Mouse (Mus musculus): ENCODE data around the gene Gm884.

Gene Gm884

DNA sequence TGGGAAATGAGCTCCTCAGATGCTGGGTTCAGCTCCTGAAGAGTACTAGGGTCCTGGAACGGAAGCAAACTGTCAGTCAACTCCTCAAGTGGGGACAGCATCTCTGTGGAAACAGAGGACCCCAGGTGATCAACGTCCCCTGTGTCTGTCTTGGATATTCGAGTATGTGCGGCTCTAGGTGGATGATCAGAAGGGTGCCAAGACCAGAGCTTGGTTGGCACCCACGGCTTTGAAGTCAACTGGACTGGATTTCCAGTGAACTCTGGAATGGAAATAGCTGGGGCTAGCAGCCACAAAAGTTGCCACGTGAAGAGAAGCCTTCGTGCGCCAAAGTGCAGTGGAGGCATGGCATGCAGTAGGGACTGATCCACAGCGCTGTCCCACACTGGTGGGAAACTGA lies at the start of gene Gm884:
TSS of gene Gm884 (minus strand) at position 101 of the 400 bp plus-strand sequence.
- ATAC-seq (ENCODE audit: low TSS enrichment): no peak

DNA sequence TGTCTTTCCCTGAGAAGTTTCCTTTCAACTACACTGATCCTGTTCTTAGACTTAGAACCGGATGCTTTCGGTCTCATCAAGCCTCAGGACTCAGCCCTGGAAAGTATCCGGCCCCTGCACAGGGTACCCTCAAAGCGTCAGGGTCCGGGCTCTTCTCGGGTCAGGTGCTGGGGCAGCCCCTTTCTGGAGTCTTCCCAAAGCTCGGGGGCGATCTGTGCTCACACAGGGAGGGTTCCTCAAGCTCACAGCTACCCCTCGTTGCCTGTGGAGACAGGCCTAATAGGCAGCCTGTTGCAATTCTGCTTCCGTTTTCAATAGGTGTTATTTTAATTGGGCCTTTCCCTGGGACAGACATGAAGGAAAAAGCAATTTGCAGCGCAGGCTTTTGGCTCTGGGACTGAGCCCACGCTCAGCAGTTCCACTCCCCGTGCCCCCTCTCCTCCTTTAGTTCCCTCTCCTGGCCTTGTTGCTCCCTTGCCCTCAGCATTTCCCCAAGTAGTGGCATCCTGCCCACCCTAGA lies 46.0 kb upstream of the Gm884 start:
- ATAC-seq (ENCODE audit: low TSS enrichment): no peak

DNA sequence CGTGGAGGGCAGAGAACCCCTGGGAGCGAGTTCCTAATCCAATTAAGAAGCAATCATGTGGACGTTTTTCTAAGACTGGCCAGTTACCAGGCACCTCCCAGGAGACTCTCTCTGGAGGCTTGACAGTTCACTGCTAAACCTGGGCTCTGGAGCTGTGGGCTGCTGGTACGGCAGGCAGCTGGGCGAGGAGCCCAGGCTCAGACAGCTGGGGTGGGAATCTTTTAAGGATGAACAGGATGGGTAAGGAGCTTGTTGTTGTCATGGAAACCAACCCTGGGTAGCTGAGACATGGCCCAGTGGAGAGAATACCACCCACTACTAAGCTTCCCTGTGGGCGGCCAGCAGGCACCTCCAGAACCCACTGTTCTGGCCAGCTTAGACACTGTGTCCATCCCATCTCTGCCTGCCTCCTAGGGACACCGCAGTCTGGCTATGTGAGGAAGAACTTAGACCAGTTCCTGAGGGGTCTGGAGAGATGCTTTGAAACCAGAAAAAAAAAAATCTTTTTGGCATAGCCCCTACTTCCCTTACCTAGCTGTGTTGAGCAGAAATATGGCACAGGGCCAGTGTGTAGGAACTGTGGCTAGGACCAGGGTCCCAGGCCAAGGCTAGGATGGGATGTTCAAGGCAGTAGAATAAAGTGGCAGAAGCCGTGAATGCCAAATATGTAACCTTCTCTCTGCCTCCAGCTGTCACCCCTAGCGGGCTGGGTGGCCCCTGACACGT lies 45.4 kb upstream of the Gm884 start:
- ATAC-seq (ENCODE audit: low TSS enrichment): peak; percentile 80

DNA sequence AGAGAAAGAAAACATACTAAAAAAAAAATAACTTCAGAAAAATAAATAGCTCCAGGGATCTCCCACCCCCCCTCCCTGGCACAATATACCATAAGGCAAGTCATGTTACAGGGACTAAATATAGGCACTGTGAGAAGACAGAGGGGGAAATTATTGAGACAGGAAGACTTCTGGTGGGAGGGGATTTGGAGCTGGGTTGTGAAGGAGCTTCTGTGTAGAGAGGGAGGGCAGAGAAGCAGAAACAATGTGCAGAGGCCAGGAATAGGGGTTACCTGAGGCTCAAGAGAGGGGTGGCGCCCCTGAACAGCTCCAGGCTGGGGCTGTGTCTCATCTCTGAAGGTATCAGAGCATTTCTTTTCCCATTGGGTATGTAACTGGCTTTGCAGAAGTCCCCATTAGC lies 44.8 kb upstream of the Gm884 start:
- ATAC-seq (ENCODE audit: low TSS enrichment): peak; percentile 32; the same call in 1 of the 2 replicates

DNA sequence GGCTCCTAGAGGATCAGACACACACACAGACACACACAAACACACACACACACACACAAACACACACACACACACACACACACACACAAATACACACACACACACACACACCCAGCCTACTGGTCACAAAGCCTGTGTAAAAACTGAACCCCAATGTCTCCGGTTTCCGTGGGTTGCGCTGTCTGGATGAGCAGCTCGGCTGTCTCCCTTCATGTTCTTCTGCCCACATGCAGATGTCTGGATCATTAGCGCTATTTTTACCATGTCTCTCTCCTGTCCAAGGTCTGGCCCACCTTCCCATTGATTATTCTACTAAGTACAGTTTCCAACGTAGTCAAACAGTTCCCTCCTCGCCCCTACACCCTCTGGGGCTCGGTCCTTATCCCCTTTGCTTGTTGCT lies 42.2 kb upstream of the Gm884 start:
- ATAC-seq (ENCODE audit: low TSS enrichment): no peak

DNA sequence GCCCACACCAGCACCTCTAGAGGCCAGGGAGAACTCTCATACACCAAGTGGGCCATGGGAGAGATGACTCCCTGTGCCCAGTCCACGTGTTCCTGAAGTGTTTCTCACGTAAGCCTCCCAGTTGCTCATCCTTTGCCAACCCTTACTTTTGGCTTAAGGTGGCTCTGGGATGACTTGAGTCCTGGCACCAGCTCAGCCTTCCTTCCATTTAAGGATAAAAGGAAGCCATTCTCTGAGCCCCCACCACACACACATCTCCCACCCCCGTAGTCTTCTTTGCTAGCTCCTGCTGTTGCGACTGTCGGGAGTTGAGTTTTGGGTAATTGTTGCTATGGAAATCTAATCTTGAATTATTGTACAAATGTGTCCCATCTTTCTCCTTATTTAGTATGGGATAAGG lies 41.6 kb upstream of the Gm884 start:
- peak; percentile 50 for ATAC-seq (ENCODE audit: low TSS enrichment)

DNA sequence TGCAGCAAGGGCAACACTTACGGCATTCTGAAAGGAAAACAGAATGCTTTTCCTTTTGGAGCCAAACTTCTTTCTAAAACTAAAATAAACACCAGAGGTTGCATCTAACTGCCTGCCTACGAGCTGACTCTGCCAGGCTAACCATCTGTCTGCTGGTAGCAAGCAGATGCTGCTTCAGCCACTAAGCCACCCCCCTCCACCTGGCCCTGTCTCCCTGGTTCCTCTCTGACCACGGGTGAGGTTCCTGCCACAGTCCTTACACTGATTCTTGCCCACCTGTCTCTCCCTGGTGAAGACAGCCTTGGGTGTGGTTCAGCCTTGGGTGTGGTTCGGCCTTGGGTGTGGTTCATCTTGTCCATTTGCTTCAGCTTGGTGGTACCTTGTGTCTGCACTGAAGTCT lies 40.9 kb upstream of the Gm884 start:
- ATAC-seq (ENCODE audit: low TSS enrichment): no peak

DNA sequence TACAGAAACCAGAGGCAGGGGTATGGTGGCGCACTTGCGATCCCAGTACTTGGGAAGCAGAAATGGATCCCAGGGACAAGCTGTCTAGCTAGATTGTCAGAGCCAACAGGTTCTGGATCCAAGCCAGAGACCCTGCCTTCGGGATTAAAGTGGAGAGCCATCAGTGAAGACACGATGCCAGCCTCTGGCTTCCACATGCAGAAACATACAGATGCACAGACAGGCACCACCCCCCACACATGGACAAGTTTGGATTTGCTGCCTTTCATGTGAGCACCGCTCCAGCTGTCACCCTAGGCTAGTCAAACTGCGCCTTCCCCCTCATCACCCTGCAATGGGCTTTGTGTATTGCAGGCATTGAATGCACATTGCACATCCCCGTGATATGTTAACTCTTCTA lies 37.2 kb upstream of the Gm884 start:
- no peak for ATAC-seq (ENCODE audit: low TSS enrichment)

DNA sequence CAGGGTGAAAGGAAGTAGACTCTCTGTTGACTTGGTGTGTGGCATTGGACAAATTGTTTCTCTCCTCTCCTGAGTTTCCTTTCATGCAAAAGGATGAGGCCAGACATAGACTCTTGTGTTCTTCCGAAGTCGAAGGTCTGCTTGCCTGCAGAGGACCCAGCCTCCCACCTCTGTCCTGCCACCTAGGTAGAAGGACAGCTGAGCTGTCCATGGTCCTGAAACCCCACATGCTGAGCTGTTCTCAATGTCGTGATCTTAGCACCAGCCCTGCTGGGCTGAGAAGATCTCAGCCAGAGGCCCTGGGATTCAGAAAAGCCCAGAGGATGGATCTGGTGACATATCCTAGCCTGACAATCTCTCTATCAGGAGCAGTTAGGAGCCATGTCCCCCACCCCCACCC lies 35.6 kb upstream of the Gm884 start:
- ATAC-seq (ENCODE audit: low TSS enrichment): no peak

DNA sequence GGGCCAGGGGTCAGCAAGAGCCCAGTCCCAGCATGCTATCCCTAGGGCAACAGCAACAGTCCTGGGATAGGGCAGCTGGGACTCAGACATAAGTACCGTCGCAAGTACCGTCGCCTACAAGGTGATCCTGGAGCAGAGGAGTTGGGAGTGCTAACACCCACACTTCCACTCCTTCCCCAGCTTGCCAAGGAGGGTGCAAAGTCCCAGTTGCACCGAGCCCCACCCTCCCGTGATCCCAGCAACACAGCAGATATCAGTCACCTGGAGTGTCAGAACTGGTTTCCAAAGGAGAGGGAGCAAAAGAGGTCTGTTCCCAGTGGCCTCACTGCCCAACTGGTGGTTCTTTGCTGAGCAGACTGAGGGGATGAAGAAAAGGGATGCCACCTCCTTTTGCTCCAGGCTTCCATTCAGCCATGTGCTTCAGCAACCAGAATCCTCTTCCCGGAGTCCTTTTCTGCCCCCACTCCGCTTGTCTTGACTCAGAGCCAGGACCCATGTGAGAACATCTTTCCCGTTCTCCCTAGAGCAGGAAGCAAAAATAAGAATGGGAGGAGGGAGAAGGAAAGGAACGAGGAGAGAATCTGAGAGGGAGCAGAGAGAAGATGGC lies 32.5 kb upstream of the Gm884 start:
- ATAC-seq (ENCODE audit: low TSS enrichment): peak; percentile 35

DNA sequence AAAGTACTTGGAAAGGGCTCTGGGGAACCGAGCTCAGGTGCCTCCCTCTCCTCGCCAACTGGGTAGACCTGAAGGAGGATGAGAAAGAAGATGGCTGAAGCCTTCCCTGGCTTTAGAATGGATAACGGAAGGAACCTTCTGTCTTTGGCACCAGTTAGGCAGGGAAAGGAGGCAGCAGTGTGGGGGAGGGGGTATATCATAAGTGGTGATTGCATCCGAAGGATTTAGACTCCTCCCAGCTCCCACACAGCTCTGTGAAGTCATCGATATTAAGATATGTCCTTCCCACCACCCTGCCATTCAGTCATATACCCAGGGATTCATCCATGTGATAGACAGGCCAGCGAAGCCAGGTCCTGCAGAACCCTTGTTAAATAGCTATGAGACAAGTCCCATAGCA lies 30.5 kb upstream of the Gm884 start:
- peak; percentile 28 for ATAC-seq (ENCODE audit: low TSS enrichment)

DNA sequence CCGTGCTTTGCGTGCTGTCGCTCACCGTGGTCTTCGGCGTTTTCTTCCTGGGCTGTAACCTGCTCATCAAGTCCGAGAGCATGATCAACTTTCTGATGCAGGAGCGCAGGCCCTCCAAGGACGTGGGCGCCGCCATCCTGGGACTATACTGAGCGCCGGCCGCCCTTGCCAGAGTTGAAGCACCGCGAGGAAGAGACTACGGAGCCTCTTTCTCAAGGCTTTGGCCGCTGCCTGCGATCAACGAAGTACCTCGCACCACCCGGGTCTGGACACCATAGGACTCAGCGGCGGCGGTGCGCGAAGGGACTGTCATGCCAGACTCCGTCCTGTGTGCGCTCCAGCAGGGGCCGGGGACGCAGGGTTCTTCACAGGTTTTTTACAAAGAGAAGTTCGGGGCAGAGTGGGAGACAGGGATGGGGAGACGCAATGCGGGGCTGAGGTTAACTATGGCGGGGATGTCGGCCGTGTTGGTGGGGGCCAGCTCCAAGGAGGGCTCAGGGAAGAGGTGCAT lies 29.1 kb upstream of the Gm884 start:
- ATAC-seq (ENCODE audit: low TSS enrichment): peak; percentile 11; the same call in 1 of the 2 replicates

DNA sequence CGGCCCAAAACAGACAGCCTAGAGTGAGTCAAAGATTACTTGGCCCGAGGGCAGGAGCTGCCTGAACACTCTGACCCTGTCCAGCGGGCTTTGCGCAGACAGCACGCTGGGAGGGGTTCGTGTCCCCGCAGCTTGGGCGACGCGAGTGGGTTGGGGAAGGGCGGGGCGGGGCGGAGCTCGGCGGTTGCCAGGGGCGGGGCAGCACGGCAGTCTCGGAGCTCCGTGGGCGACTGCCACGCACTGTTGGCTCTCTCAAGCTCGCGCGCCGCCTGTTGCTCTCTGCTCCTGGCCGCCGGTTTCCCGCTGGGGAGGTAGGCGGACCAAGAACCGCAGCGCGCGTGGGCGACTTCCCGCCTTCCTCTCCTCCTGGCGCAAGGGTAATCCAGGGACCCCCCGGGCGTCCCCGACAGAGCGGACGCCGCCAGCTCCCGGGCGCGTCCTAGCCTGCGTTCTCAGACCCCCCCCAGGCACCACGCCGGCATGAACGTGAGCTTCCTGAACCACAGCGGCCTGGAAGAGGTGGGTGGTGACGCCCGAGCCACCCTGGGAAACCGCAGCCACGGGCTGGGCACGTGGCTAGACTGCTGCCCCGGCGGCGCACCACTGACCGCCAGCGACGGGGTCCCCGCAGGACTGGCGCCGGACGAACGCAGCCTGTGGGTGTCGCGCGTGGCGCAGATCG lies 28.5 kb upstream of the Gm884 start, which contains the start of gene Rprml:
TSS of gene Rprml (plus strand) at position 270 of the 682 bp plus-strand sequence.
- peak; percentile 45; the same call in 1 of the 2 replicates for ATAC-seq (ENCODE audit: low TSS enrichment)

DNA sequence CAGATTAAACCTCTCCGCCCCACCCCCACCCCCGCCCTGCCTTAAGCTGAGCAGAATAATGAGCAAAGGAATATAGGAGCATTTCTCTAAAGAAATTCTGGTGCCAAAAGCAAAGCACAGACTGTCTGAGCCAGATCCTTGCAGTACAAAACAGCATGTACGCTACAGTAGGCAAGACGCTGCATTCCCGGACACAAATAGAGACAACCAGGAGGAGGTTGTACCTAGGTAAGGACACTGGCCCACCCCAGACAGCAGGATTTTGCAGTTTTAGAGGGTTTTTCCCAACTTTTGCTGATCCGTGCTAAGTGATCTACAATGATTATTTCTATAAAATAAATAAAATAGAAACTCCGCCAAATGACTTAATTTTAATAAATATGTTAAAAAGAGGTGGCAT lies 27.7 kb upstream of the Gm884 start:
- ATAC-seq (ENCODE audit: low TSS enrichment): no peak

DNA sequence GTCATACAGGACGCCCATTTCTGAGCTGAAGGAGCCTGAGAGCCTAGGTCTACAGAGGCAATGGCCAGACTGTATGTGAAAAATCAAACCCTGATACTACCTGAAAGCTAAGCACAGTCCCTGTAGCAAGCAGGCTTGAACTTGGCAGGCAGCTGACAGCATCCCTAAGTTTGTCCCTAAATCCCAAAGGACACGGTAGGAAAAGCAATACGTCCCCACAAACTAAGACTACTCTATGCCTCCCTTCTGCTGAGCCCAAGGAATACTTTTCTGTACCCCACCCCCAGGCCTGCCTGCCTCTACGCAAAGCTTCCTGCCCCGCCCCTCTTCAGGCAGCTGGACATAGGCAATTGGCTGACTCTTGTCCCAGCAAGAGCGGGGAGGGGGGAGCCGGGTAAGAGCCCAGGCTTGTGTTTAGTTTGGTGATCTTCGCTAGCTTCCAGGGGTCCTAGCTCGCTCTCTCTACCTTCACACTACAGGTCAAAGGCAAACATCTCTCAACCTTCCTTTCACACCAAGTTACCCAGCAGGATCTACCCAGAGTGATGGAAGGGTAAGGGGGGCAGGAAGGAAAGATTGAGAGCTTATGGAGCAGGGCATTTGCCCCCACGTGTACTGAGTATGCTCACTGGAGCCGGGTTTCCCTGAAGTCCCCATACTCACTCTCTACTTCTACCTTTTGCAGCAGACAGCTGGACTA lies 27.1 kb upstream of the Gm884 start:
- ATAC-seq (ENCODE audit: low TSS enrichment): no peak

DNA sequence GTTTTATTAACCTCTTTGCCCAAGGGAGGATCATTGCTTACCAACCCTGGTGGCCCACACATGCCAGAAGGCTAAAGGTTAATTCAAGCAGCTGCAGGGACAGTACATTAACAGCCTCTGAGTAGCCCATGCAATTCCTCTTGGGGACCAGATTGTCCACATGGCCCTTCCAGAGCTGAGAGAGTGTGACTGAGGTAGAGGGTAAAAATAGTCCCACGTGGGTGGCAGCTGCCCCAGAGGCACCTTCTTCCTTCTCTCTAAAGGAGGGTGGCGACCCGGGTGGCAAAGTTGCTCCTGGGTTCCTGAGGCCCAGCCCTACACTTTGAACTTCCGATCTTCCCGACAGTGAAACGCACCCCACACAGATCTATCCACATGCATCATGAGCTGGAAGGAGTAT lies 25.4 kb upstream of the Gm884 start:
- ATAC-seq (ENCODE audit: low TSS enrichment): no peak

DNA sequence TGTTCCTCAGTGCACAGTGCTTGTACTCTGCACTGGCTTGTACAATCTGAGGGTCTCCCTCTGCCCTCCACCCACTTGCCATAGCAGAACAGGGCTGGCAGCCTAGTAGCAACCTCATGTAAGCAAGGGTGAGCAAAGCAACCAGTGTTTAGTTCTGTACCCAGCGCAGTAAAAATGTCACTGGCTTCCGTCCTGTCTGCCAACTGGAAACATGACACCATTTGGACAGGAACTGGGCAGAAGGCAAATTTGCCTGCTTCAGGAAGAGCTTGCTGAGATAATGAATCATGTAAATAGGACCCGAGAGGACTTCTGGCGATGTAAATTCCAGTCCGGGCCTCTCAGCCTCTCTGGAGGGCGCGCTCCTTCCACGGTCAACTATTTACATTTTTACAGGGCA lies 24.8 kb upstream of the Gm884 start:
- no peak for ATAC-seq (ENCODE audit: low TSS enrichment)

DNA sequence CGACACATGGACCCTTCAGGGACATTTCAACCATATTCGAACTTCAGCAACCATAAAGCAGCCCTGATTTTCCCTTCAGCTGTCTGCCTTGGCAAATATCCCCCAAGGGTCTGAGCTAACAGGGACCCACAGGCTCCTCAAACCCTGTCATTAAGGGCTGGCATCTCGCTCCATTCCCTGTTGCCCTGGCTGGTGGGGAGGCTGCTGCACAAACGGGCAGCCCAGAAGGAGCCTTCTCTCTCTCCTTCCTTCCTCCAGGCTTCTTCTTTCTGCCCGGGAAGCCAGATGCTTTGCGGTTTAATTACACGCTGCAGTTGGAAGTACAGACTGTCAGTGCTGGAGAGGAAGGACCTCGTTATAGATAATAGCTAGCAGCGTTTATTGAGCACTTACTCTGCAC lies 22.3 kb upstream of the Gm884 start:
- 0 out of 2 replicates have a peak, but pooled peaks have one; percentile 27 for ATAC-seq (ENCODE audit: low TSS enrichment)

DNA sequence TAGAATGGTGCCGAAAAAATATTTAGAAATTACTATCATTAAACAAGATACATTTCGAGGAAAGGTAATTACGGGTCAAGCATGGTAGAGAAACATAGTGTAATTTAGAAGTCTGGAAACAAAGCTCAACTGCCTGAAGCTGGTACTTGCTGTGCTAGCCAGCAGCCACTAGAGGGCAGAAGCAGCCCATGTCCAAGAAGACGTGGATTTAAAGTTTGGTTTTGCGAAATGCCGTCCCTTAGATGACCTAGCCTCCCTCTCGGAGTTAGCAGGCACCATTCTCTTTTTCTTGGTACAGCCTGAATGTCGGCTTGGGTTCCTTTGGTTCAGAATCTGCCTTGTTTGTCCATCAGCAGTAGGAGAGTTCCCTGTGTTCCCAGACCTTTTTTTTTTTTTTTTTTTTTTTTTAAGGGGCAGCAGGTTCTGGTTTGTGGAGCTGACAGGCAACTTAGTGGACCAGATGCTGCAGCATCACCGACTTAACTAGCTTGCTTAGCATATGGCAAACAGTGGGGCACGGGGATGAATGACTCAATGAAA lies 18.5 kb upstream of the Gm884 start:
- peak; percentile 50; the same call in 1 of the 2 replicates for ATAC-seq (ENCODE audit: low TSS enrichment)

DNA sequence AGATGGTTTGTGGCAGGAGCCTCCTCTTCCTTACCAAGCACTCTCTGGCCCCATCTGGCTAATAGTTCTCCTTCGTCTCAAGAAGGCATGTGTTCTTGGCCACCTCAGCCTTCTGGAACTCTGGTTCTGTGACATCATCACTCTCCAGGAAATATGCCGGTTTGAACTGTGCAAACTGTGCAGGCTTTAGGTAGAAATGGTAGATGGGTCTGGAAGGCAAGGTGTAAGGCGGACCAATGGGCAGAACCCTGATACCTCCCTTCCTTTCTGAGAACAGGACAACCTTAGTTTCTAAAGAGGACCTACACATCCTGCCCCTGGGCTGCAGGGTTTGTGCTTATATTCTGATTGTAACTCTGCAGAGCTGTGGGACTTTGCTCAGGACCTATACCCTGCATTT lies 17.9 kb upstream of the Gm884 start, which contains the start of gene Lyzl6:
TSS of gene Lyzl6 (minus strand) at position 101 of the 400 bp plus-strand sequence.
- no peak for ATAC-seq (ENCODE audit: low TSS enrichment)

DNA sequence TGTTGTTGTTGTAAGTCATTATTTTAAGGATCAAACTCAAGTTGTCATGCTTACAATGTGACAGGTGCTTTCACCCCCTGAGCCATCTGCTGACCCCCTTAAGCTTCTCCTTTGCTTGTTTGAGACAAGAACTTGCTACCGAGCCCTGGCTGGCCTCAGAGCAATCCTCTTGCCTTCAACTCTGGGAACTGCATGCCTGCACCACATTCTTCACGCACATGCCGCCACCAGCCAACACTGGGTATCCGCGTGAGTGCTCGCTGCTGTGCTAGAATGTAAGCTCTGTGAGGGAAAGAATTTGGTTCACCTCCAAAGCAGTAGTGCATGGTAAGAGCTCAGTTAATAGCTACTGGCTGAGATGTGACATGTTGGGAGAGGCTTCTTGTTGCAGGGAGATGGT lies 15.3 kb upstream of the Gm884 start:
- no peak for ATAC-seq (ENCODE audit: low TSS enrichment)
